Mouse (Mus musculus) limb, embryonic 10.5 days (tissue): ENCODE measurements around the gene Prss37. TPM values are rescaled to one million over a fixed set of nuclear protein-coding genes. Genes with fewer than 3 reads are reported as not detected.

Source experiments
- polyA plus RNA-seq: library from polyadenylated mRNA; unstranded; fragments of >200 nt; fragmentation: Nextera tagmentation; extraction: Ambion mirVana; gene quantifications from 2 replicates; pipeline ENCODE4 v1.2.1, GENCODE M21; 2016

Prss37 gene
- polyA plus RNA-seq, 1 experiment from 2014 or later = not detected

Other genes starting within 250 kb of the Prss37 start
- gene Agk, start 194.3 kb downstream of the Prss37 start, polyA plus RNA-seq = 47.5 and 47.9 TPM in 2 replicates
- 12.6 and 13.8 TPM in 2 replicates for gene E330009J07Rik, start 83.4 kb downstream of the Prss37 start, polyA plus RNA-seq
- gene Wee2, start 80.4 kb downstream of the Prss37 start, polyA plus RNA-seq = 0.18 and 0.26 TPM in 2 replicates
- gene Ssbp1, start 48.2 kb downstream of the Prss37 start, polyA plus RNA-seq = 212 and 220 TPM in 2 replicates
- gene Tas2r137, start 28.3 kb downstream of the Prss37 start, polyA plus RNA-seq = not detected in 2 replicates
- gene Tas2r108, start 26.0 kb downstream of the Prss37 start, polyA plus RNA-seq = not detected in 2 replicates
- 0.04 and 0.19 TPM in 2 replicates for gene Olfr461, start 35.5 kb upstream of the Prss37 start, polyA plus RNA-seq
- not detected in 2 replicates for gene Olfr460, start 50.0 kb upstream of the Prss37 start, polyA plus RNA-seq
- 0.38 and 0.54 TPM in 2 replicates for gene Clec5a, start 66.3 kb upstream of the Prss37 start, polyA plus RNA-seq
- not detected in 2 replicates for gene Tas2r138, start 93.8 kb upstream of the Prss37 start, polyA plus RNA-seq
- 0.08 and 0.15 TPM in 2 replicates for gene Mgam, start 109.3 kb upstream of the Prss37 start, polyA plus RNA-seq